In the genomic region with DNA sequence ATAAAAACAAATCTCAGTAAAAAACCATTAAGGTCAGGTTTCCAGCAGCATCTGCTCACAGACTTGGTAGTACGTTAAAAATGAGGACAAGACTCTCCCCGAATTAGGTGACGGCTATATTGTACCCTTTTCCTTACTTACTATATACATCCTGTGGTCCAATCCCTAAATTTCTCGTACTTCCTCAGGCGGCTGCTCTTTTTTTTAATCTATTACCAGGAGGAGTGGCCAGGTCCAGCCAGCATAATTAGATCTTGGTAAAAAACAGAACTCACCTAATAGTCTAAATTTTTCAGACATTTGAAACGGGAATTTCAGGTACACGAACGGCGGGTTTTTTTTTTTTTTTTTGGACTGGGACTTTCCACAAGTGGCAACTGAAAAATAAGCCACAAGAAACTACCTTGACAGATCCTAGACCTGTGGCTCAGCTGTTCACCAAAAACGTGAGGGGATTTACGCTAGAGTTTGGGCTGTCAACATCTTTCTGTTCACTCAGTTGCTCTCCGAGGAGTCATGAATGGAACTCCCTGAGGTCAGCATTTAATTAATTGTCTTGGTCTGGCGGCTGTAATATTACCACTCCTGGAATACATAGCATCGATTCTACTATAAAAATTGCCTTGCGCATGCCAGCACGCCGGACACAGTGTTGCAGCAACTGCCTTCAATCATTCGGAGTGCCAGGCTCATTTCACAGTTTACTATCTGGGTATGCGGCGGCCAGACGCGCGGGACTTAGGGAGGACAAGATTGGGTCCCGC, we compare ENCODE assay signal across 8 mouse cellular contexts. TPM values are rescaled to one million over a fixed set of nuclear protein-coding genes. Genes with fewer than 3 reads are reported as not detected.
A peak's percentile ranks its signal among the peaks of the same experiment; 100 is the strongest.
DNase-seq lines count a peak whose midpoint lies in the region; ATAC-seq and TF ChIP-seq lines count a peak whose summit lies in the region.

No protein-coding gene starts in this region.

- WGBS in kidney, postnatal 0 days, result 9% methylated on average over 24 of the region's 24 CpGs
- 17% methylated on average over 24 of the region's 24 CpGs for WGBS in hindbrain, postnatal 0 days
- 14% methylated on average over 24 of the region's 24 CpGs for WGBS in midbrain, postnatal 0 days

- H3K36me3 ChIP-seq in kidney, postnatal 0 days (ENCODE audit: insufficient read depth, low read length), result no peaks in the 10 kb centered on the region
- no peaks in the 10 kb centered on the region for H3K36me3 ChIP-seq in hindbrain, postnatal 0 days (ENCODE audit: insufficient read depth, low read length)
- no peaks in the 10 kb centered on the region for H3K36me3 ChIP-seq in midbrain, postnatal 0 days (ENCODE audit: insufficient read depth, low read length)

- no peak overlapping the region for H3K9ac ChIP-seq in kidney, postnatal 0 days (ENCODE audit: low read depth, low read length)
- H3K9ac ChIP-seq in hindbrain, postnatal 0 days (replicated peaks; ENCODE audit: low read length), result peak overlapping the region; percentile 31; the same call in 1 of the 2 replicates
- no peak overlapping the region for H3K9ac ChIP-seq in midbrain, postnatal 0 days (replicated peaks; ENCODE audit: low read length, poor library complexity, severe bottlenecking)

- peak overlapping the region; percentile 60; the same call in 1 of the 2 replicates for H3K27ac ChIP-seq in kidney, postnatal 0 days
- H3K27ac ChIP-seq in brown adipose tissue, adult 24 weeks (replicated peaks; ENCODE audit: low read depth, low read length), result no peak overlapping the region
- peak overlapping the region; percentile 65; the same call in 1 of the 2 replicates for H3K27ac ChIP-seq in hindbrain, postnatal 0 days
- peak overlapping the region; percentile 43 for H3K27ac ChIP-seq in midbrain, postnatal 0 days (ENCODE audit: low read depth, low read length)

- H3K27me3 ChIP-seq in kidney, postnatal 0 days (ENCODE audit: insufficient read depth, low read length), result no peaks in the 10 kb centered on the region
- H3K27me3 ChIP-seq in hindbrain, postnatal 0 days (ENCODE audit: insufficient read depth, low read length), result no peaks in the 10 kb centered on the region
- H3K27me3 ChIP-seq in midbrain, postnatal 0 days (ENCODE audit: insufficient read depth, low read length), result no peaks in the 10 kb centered on the region

- no peaks in the 10 kb centered on the region for H3K9me3 ChIP-seq in kidney, postnatal 0 days (replicated peaks; ENCODE audit: low read length)
- no peaks in the 10 kb centered on the region for H3K9me3 ChIP-seq in hindbrain, postnatal 0 days (ENCODE audit: low read length)
- H3K9me3 ChIP-seq in midbrain, postnatal 0 days (ENCODE audit: low read length), result no peaks in the 10 kb centered on the region

- peaks cover 36% of the 10 kb centered on the region for H3K4me1 ChIP-seq in kidney, postnatal 0 days (replicated peaks; ENCODE audit: insufficient read depth, low read length)
- peaks cover 22% of the 10 kb centered on the region for H3K4me1 ChIP-seq in brown adipose tissue, adult 24 weeks (ENCODE audit: control insufficient read depth, insufficient read depth, insufficient read length, low read length)
- peaks cover 19% of the 10 kb centered on the region for H3K4me1 ChIP-seq in hindbrain, postnatal 0 days (ENCODE audit: insufficient read depth, low read length)
- peaks cover 23% of the 10 kb centered on the region for H3K4me1 ChIP-seq in midbrain, postnatal 0 days (ENCODE audit: insufficient read depth, low read length)

- ATAC-seq in kidney, postnatal 0 days (replicated peaks; ENCODE audit: low FRiP score, low read depth), result no peak
- no peak for ATAC-seq in hindbrain, postnatal 0 days
- ATAC-seq in midbrain, postnatal 0 days (ENCODE audit: low FRiP score), result no peak

- H3K4me2 ChIP-seq in kidney, postnatal 0 days (ENCODE audit: low read length), result peak overlapping the region; percentile 72
- peak overlapping the region; percentile 99 for H3K4me2 ChIP-seq in hindbrain, postnatal 0 days (ENCODE audit: low read depth, low read length)
- peak overlapping the region; percentile 63 for H3K4me2 ChIP-seq in midbrain, postnatal 0 days (ENCODE audit: low read depth, low read length, poor library complexity, severe bottlenecking)

- no peak for DNase-seq in kidney, postnatal 0 days (ENCODE audit: low spot score)
- no peak for DNase-seq in kidney, adult 11 months
- DNase-seq in hindbrain, postnatal 0 days (ENCODE audit: low spot score), result no peak
- DNase-seq in midbrain, postnatal 0 days (ENCODE audit: low spot score), result no peak
- DNase-seq in layer of hippocampus, adult 11-12 months (ENCODE audit: low spot score), result no peak
- DNase-seq in embryo, embryonic 10 days (ENCODE audit: low spot score), result no peak
- no peak for DNase-seq in ovary, postnatal 14 days (ENCODE audit: low spot score)

- TF ChIP-seq CTCF in kidney, postnatal 0 days (IDR thresholded peaks at IDR 0.05; ENCODE audit: low read depth), result no peak
- TF ChIP-seq CTCF in hindbrain, postnatal 0 days (IDR thresholded peaks at IDR 0.05; ENCODE audit: low read depth), result no peak
- TF ChIP-seq CTCF in midbrain, postnatal 0 days (IDR thresholded peaks at IDR 0.05), result no peak

- peak overlapping the region; percentile 90 for H3K4me3 ChIP-seq in kidney, postnatal 0 days (replicated peaks; ENCODE audit: low read depth, low read length)
- peak overlapping the region; percentile 44 for H3K4me3 ChIP-seq in brown adipose tissue, adult 24 weeks (ENCODE audit: insufficient read depth, low read depth, low read length)
- H3K4me3 ChIP-seq in hindbrain, postnatal 0 days (ENCODE audit: low read length), result peak overlapping the region; percentile 83
- peak overlapping the region; percentile 89 for H3K4me3 ChIP-seq in midbrain, postnatal 0 days (ENCODE audit: low read depth, low read length)

RNA-seq across cellular contexts. Expression of gene Gtpbp1, which starts 0.8 kb away (rescaled TPM):
- 24.3 and 26.9 TPM in 2 replicates for polyA plus RNA-seq in kidney, postnatal 0 days (2015; fragmentation: Nextera tagmentation; extraction: Ambion mirVana)
- polyA plus RNA-seq in brown adipose tissue, adult 24 weeks (2012; ENCODE audit: insufficient read depth, insufficient read length, missing spikeins), result 15.3 and 15.4 TPM in 2 replicates
- total RNA-seq in hindbrain, postnatal 0 days (2014; rRNA removed), result 88.2 and 91.7 TPM in 2 replicates
- polyA plus RNA-seq in hindbrain, postnatal 0 days (2015; fragmentation: Nextera tagmentation; extraction: Ambion mirVana), result 36.7 and 38.3 TPM in 2 replicates
- total RNA-seq in midbrain, postnatal 0 days (2014; rRNA removed), result 76.1 and 99.3 TPM in 2 replicates
- 40.0 and 41.6 TPM in 2 replicates for polyA plus RNA-seq in midbrain, postnatal 0 days (2015; fragmentation: Nextera tagmentation; extraction: Ambion mirVana)

RNA-seq across cellular contexts. Expression of gene Josd1, which starts 2.1 kb away (rescaled TPM):
- 18.8 and 19.0 TPM in 2 replicates for polyA plus RNA-seq in kidney, postnatal 0 days (2015; fragmentation: Nextera tagmentation; extraction: Ambion mirVana)
- polyA plus RNA-seq in brown adipose tissue, adult 24 weeks (2012; ENCODE audit: insufficient read depth, insufficient read length, missing spikeins), result 25.5 and 29.5 TPM in 2 replicates
- total RNA-seq in hindbrain, postnatal 0 days (2014; rRNA removed), result 53.3 and 57.9 TPM in 2 replicates
- polyA plus RNA-seq in hindbrain, postnatal 0 days (2015; fragmentation: Nextera tagmentation; extraction: Ambion mirVana), result 18.1 and 20.0 TPM in 2 replicates
- 58.7 and 59.6 TPM in 2 replicates for total RNA-seq in midbrain, postnatal 0 days (2014; rRNA removed)
- 16.8 and 17.7 TPM in 2 replicates for polyA plus RNA-seq in midbrain, postnatal 0 days (2015; fragmentation: Nextera tagmentation; extraction: Ambion mirVana)

RNA-seq across cellular contexts. Expression of gene Tomm22, which starts 19.2 kb away (rescaled TPM):
- polyA plus RNA-seq in kidney, postnatal 0 days (2015; fragmentation: Nextera tagmentation; extraction: Ambion mirVana), result 264 TPM in 2 replicates
- 185 and 193 TPM in 2 replicates for polyA plus RNA-seq in brown adipose tissue, adult 24 weeks (2012; ENCODE audit: insufficient read depth, insufficient read length, missing spikeins)
- total RNA-seq in hindbrain, postnatal 0 days (2014; rRNA removed), result 139 and 149 TPM in 2 replicates
- polyA plus RNA-seq in hindbrain, postnatal 0 days (2015; fragmentation: Nextera tagmentation; extraction: Ambion mirVana), result 239 and 241 TPM in 2 replicates
- 161 and 180 TPM in 2 replicates for total RNA-seq in midbrain, postnatal 0 days (2014; rRNA removed)
- 229 and 230 TPM in 2 replicates for polyA plus RNA-seq in midbrain, postnatal 0 days (2015; fragmentation: Nextera tagmentation; extraction: Ambion mirVana)

RNA-seq across cellular contexts. Expression of gene Cby1, which starts 30.8 kb away (rescaled TPM):
- 51.7 and 52.7 TPM in 2 replicates for polyA plus RNA-seq in kidney, postnatal 0 days (2015; fragmentation: Nextera tagmentation; extraction: Ambion mirVana)
- polyA plus RNA-seq in brown adipose tissue, adult 24 weeks (2012; ENCODE audit: insufficient read depth, insufficient read length, missing spikeins), result 13.9 and 16.3 TPM in 2 replicates
- total RNA-seq in hindbrain, postnatal 0 days (2014; rRNA removed), result 48.2 and 54.2 TPM in 2 replicates
- polyA plus RNA-seq in hindbrain, postnatal 0 days (2015; fragmentation: Nextera tagmentation; extraction: Ambion mirVana), result 91.5 and 92.0 TPM in 2 replicates
- total RNA-seq in midbrain, postnatal 0 days (2014; rRNA removed), result 56.9 and 72.5 TPM in 2 replicates
- polyA plus RNA-seq in midbrain, postnatal 0 days (2015; fragmentation: Nextera tagmentation; extraction: Ambion mirVana), result 99.2 and 101 TPM in 2 replicates

RNA-seq across cellular contexts. Expression of gene Fam227a, which starts 31.1 kb away (rescaled TPM):
- polyA plus RNA-seq in kidney, postnatal 0 days (2015; fragmentation: Nextera tagmentation; extraction: Ambion mirVana), result 0.66 and 1.3 TPM in 2 replicates
- 0.32 and 0.58 TPM in 2 replicates for polyA plus RNA-seq in brown adipose tissue, adult 24 weeks (2012; ENCODE audit: insufficient read depth, insufficient read length, missing spikeins)
- total RNA-seq in hindbrain, postnatal 0 days (2014; rRNA removed), result 6.4 and 8.4 TPM in 2 replicates
- polyA plus RNA-seq in hindbrain, postnatal 0 days (2015; fragmentation: Nextera tagmentation; extraction: Ambion mirVana), result 2.1 and 3.1 TPM in 2 replicates
- total RNA-seq in midbrain, postnatal 0 days (2014; rRNA removed), result 12.1 and 18.1 TPM in 2 replicates
- 2.2 and 2.8 TPM in 2 replicates for polyA plus RNA-seq in midbrain, postnatal 0 days (2015; fragmentation: Nextera tagmentation; extraction: Ambion mirVana)
